Mouse (Mus musculus): ENCODE measurements around the gene Rab31. TPM values are rescaled to one million over a fixed set of nuclear protein-coding genes. Genes with fewer than 3 reads are reported as not detected.

Gene Rab31
- polyA plus RNA-seq, 1 experiment from 2014 or later = 64.8 TPM

DNA sequence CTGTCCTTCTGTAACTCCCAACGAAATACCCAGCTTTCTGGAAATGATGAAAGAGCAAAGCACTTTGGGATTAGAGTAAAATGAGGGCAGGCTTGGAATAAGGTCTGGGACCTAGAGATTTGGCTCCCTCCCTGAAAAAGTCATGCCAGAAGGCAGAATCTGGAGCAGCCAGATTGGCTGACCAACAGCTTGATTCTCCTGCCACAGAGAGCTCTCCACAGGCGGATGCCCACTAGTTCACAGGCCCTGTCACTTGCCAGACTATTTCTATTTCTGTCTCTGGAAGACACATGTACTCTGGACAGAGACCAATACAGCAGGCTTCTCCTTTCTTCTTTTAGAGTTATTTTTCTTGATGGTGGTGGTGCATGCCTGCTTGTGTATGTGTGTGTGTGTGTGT lies 88.8 kb downstream of the Rab31 start:
- no peaks in the 10 kb centered on the region for H3K36me3 ChIP-seq
- no peak for ATAC-seq (ENCODE audit: low FRiP score, low read depth)
- H3K4me3 ChIP-seq = no peak overlapping the region
- H3K4me1 ChIP-seq = peaks cover 2% of the 10 kb centered on the region; the same call in 1 of the 2 replicates
- H3K27ac ChIP-seq (replicated peaks) = no peak overlapping the region
- H3K9ac ChIP-seq (replicated peaks) = no peak overlapping the region
- H3K4me2 ChIP-seq (replicated peaks) = no peak overlapping the region
- H3K9me3 ChIP-seq = no peaks in the 10 kb centered on the region
- 83% methylated on average over 2 of the region's 2 CpGs for WGBS
- H3K27me3 ChIP-seq = no peaks in the 10 kb centered on the region

DNA sequence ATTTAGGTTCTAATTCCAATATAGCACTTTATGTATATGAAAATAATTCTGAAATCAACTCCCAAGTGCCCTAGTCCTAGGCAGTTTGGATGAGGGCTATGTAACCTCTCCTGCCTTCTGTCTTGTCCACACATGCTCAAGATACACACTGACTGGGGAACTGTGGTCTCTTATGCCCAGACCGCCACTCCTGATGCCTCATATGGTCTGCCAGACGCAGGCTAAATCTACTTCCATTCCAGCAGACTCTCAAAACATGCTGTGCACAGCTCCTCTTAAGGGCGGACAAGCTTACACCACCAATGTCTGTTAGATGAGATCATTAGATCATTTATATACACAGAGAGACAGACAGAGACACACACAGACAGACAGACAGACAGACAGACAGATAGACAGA lies 89.2 kb downstream of the Rab31 start:
- peaks cover 2% of the 10 kb centered on the region; the same call in 1 of the 2 replicates for H3K4me1 ChIP-seq
- H3K4me3 ChIP-seq = no peak overlapping the region
- H3K27ac ChIP-seq (replicated peaks) = no peak overlapping the region
- 89% methylated on average over 3 of the region's 3 CpGs for WGBS
- ATAC-seq (ENCODE audit: low FRiP score, low read depth) = no peak
- no peaks in the 10 kb centered on the region for H3K9me3 ChIP-seq
- H3K4me2 ChIP-seq (replicated peaks) = no peak overlapping the region
- H3K36me3 ChIP-seq = no peaks in the 10 kb centered on the region
- no peaks in the 10 kb centered on the region for H3K27me3 ChIP-seq
- no peak overlapping the region for H3K9ac ChIP-seq (replicated peaks)

DNA sequence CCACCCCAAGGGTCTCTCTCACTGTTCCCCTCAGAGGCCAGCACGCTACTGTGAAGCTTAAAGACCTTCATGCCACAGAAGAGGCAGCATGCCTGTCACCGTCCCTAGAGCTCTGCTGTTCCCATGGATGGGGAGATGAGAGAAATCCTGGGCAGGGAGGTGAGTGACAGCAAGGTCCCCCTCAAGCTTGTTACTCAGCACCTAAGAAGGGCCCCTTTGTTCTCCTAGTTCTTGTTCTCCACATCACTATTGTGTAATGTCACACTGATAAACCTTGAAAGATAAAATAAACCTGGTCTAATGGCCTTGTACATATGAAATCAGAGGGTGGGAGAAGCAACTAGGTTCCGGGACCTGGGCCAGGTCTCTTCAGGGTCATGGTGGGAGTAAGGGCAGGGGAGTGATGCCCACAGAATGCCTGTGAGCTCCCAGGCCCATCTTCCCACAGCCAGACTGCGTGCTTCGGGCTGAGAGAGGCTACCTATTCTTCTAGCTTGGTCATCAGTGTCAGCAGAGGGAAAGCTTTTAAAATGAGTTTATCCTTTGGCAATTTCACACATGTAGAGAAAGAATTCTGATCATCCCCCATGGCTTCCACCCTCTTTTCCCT lies 90.4 kb downstream of the Rab31 start:
- peaks cover 2% of the 10 kb centered on the region; the same call in 1 of the 2 replicates for H3K4me1 ChIP-seq
- no peaks in the 10 kb centered on the region for H3K9me3 ChIP-seq
- H3K9ac ChIP-seq (replicated peaks) = no peak overlapping the region
- H3K27me3 ChIP-seq = no peaks in the 10 kb centered on the region
- no peaks in the 10 kb centered on the region for H3K36me3 ChIP-seq
- ATAC-seq (ENCODE audit: low FRiP score, low read depth) = no peak
- no peak overlapping the region for H3K27ac ChIP-seq (replicated peaks)
- no peak overlapping the region for H3K4me2 ChIP-seq (replicated peaks)
- H3K4me3 ChIP-seq = no peak overlapping the region
- 91% methylated on average over 5 of the region's 5 CpGs for WGBS

GRCm38 (mm10) chr17:65681516-65681915 lies 91.0 kb downstream of the Rab31 start:
- no peak overlapping the region for H3K27ac ChIP-seq (replicated peaks)
- no peaks in the 10 kb centered on the region for H3K36me3 ChIP-seq
- WGBS = 86% methylated on average over 6 of the region's 6 CpGs
- ATAC-seq (ENCODE audit: low FRiP score, low read depth) = no peak
- no peak overlapping the region for H3K4me3 ChIP-seq
- H3K4me1 ChIP-seq = peaks cover 2% of the 10 kb centered on the region; the same call in 1 of the 2 replicates
- H3K9me3 ChIP-seq = no peaks in the 10 kb centered on the region
- no peak overlapping the region for H3K4me2 ChIP-seq (replicated peaks)
- no peaks in the 10 kb centered on the region for H3K27me3 ChIP-seq
- H3K9ac ChIP-seq (replicated peaks) = no peak overlapping the region

GRCm38 (mm10) chr17:65680801-65681412 lies 91.6 kb downstream of the Rab31 start:
- no peak overlapping the region for H3K4me2 ChIP-seq (replicated peaks)
- 83% methylated on average over 2 of the region's 2 CpGs for WGBS
- H3K27ac ChIP-seq (replicated peaks) = no peak overlapping the region
- H3K36me3 ChIP-seq = no peaks in the 10 kb centered on the region
- H3K4me3 ChIP-seq = no peak overlapping the region
- no peak overlapping the region for H3K9ac ChIP-seq (replicated peaks)
- no peaks in the 10 kb centered on the region for H3K27me3 ChIP-seq
- H3K9me3 ChIP-seq = no peaks in the 10 kb centered on the region
- ATAC-seq (ENCODE audit: low FRiP score, low read depth) = no peak
- peaks cover 2% of the 10 kb centered on the region; the same call in 1 of the 2 replicates for H3K4me1 ChIP-seq

GRCm38 (mm10) chr17:65679806-65680446 lies 92.6 kb downstream of the Rab31 start:
- Histone ChIP-seq H3K9ac (replicated peaks) (no peak overlapping the region), H3K27ac (replicated peaks) (no peak overlapping the region), H3K27me3 (no peaks in the 10 kb centered on the region), H3K9me3 (no peaks in the 10 kb centered on the region), H3K4me3 (no peak overlapping the region), H3K4me2 (replicated peaks) (no peak overlapping the region), H3K4me1 (peaks cover 2% of the 10 kb centered on the region; the same call in 1 of the 2 replicates), H3K36me3 (no peaks in the 10 kb centered on the region)
- WGBS = 84% methylated on average over 14 of the region's 14 CpGs
- no peak for ATAC-seq (ENCODE audit: low FRiP score, low read depth)

- Histone ChIP-seq H3K27me3 (no peaks in the 10 kb centered on the region), H3K9ac (replicated peaks) (no peak overlapping the region), H3K4me3 (no peak overlapping the region), H3K36me3 (0 out of 2 replicates have a peak, but pooled peaks cover 5% of the 10 kb centered on the region), H3K4me1 (peaks cover 2% of the 10 kb centered on the region; the same call in 1 of the 2 replicates), H3K9me3 (no peaks in the 10 kb centered on the region), H3K4me2 (replicated peaks) (no peak overlapping the region), H3K27ac (replicated peaks) (no peak overlapping the region)
- no peak for ATAC-seq (ENCODE audit: low FRiP score, low read depth)
- WGBS = 93% methylated on average over 1 of the region's 1 CpGs
Observed at GRCm38 (mm10) chr17:65677742-65678141, 94.8 kb downstream of the Rab31 start.

- ATAC-seq (ENCODE audit: low FRiP score, low read depth) = no peak
- Histone ChIP-seq H3K27ac (replicated peaks) (no peak overlapping the region), H3K4me3 (no peak overlapping the region), H3K36me3 (0 out of 2 replicates have a peak, but pooled peaks cover 5% of the 10 kb centered on the region), H3K9ac (replicated peaks) (no peak overlapping the region), H3K4me1 (peaks cover 2% of the 10 kb centered on the region; the same call in 1 of the 2 replicates), H3K27me3 (no peaks in the 10 kb centered on the region), H3K9me3 (no peaks in the 10 kb centered on the region), H3K4me2 (replicated peaks) (no peak overlapping the region)
- 94% methylated on average over 8 of the region's 8 CpGs for WGBS
Observed at GRCm38 (mm10) chr17:65676536-65676935, 96.0 kb downstream of the Rab31 start.

DNA sequence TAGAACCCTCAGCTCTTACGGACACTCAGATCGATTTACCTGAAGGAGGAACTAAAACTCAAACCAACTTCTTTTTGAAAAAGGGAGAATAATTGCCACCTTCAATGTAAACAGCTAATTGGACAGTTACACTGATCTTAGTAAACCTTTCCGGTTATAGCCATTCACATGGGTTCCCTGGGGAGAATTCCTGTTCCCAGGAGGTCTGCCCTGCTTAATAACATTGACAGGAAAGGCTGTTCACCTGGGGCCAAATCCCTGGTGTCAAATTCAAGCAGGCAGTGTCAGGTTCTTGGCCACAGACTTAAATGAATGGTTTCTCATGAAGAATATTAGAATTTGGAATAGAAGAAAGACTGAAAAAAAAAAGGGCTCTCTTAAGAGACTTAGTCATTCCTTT lies 96.6 kb downstream of the Rab31 start:
- Histone ChIP-seq H3K4me2 (replicated peaks) (no peak overlapping the region), H3K9ac (replicated peaks) (no peak overlapping the region), H3K27me3 (no peaks in the 10 kb centered on the region), H3K4me1 (peaks cover 2% of the 10 kb centered on the region; the same call in 1 of the 2 replicates), H3K9me3 (no peaks in the 10 kb centered on the region), H3K27ac (replicated peaks) (no peak overlapping the region), H3K4me3 (no peak overlapping the region), H3K36me3 (0 out of 2 replicates have a peak, but pooled peaks cover 5% of the 10 kb centered on the region)
- ATAC-seq (ENCODE audit: low FRiP score, low read depth) = no peak
- 85% methylated on average over 3 of the region's 3 CpGs for WGBS

GRCm38 (mm10) chr17:65674710-65675171 lies 97.8 kb downstream of the Rab31 start:
- Histone ChIP-seq H3K36me3 (0 out of 2 replicates have a peak, but pooled peaks cover 5% of the 10 kb centered on the region), H3K4me1 (no peaks in the 10 kb centered on the region; the same call in 1 of the 2 replicates), H3K9me3 (no peaks in the 10 kb centered on the region), H3K4me2 (replicated peaks) (no peak overlapping the region), H3K4me3 (no peak overlapping the region), H3K9ac (replicated peaks) (no peak overlapping the region), H3K27ac (replicated peaks) (no peak overlapping the region), H3K27me3 (no peaks in the 10 kb centered on the region)
- WGBS = 38% methylated on average over 1 of the region's 1 CpGs
- ATAC-seq (ENCODE audit: low FRiP score, low read depth) = no peak

DNA sequence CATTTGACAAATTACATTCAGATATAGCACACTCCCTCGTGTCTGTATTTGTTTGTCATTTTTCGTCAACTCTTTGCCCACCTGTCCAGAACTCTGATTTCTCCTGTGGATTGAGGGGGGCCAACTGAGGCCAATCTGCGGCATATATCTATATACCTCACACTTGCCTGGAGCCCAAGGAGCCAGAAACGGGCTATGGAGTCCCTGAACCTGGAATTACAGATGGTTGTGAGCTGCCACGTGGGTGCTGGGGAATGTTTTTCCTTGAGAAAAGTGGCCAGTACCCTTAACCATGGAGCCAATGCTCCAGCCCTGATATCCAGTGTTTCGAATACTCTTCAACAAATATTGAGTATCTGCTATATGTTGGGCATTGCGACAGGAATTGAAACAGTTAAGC lies 99.6 kb downstream of the Rab31 start:
- no peak overlapping the region for H3K27ac ChIP-seq (replicated peaks)
- H3K36me3 ChIP-seq = 0 out of 2 replicates have a peak, but pooled peaks cover 5% of the 10 kb centered on the region
- H3K4me1 ChIP-seq = no peaks in the 10 kb centered on the region
- no peaks in the 10 kb centered on the region for H3K9me3 ChIP-seq
- WGBS = 94% methylated on average over 7 of the region's 7 CpGs
- no peak overlapping the region for H3K4me3 ChIP-seq
- no peak overlapping the region for H3K9ac ChIP-seq (replicated peaks)
- no peaks in the 10 kb centered on the region for H3K27me3 ChIP-seq
- H3K4me2 ChIP-seq (replicated peaks) = no peak overlapping the region
- ATAC-seq (ENCODE audit: low FRiP score, low read depth) = no peak

DNA sequence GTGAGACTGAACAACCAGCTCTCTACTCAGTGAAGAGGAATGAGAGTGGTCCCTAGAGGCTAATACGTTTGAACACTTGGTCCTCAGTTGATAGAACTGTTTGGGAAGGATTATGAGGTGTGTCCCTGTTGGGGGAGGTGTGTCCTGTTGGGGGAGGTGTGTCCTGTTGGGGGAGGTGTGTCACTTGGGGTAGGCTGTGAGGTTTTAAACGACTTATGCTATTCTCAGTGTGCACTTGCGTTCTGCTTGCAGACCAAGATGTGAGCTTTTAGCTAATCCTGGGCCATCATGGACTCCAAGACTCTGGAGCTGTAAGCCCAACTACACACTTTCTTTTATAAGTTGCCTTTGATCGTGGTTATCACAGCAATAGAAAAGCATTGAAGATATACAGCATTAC lies 103.5 kb downstream of the Rab31 start:
- Histone ChIP-seq H3K4me3 (no peak overlapping the region), H3K36me3 (0 out of 2 replicates have a peak, but pooled peaks cover 5% of the 10 kb centered on the region), H3K4me2 (replicated peaks) (no peak overlapping the region), H3K4me1 (no peaks in the 10 kb centered on the region), H3K9me3 (no peaks in the 10 kb centered on the region), H3K27ac (replicated peaks) (no peak overlapping the region), H3K27me3 (no peaks in the 10 kb centered on the region), H3K9ac (replicated peaks) (no peak overlapping the region)
- ATAC-seq (ENCODE audit: low FRiP score, low read depth) = no peak
- WGBS = 94% methylated on average over 4 of the region's 4 CpGs
